Comparison of ENCODE assay signal across 26 mouse cellular contexts in genomic region chr15:12481261-12481660, GRCm38 (mm10).
DNase-seq lines count a peak whose midpoint lies in the region; ATAC-seq lines count a peak whose summit lies in the region.
"Had no signal": no experiment of that assay in that cellular context is flagged by ENCODE, and none has a peak within 500 bp of the region (broad histone marks: within the 10 kb centered on the region; RNA-seq: fewer than 3 reads in every experiment).

No protein-coding gene starts in this region.

- H3K9me3 ChIP-seq in embryonic facial prominence, embryonic 13.5 days: no peaks in the 10 kb centered on the region
- H3K9me3 ChIP-seq in embryonic facial prominence, embryonic 10.5 days: no peaks in the 10 kb centered on the region
- H3K9me3 ChIP-seq in midbrain, embryonic 10.5 days (replicated peaks): no peaks in the 10 kb centered on the region
- no peaks in the 10 kb centered on the region for H3K9me3 ChIP-seq in midbrain, embryonic 15.5 days
- H3K9me3 ChIP-seq in limb, embryonic 10.5 days (replicated peaks): no peaks in the 10 kb centered on the region
- H3K9me3 ChIP-seq: forebrain, embryonic 13.5 days; hindbrain, embryonic 12.5 days; limb, embryonic 15.5 days; liver, embryonic 15.5 days; neural tube, embryonic 15.5 days had no signal

- no peak overlapping the region for H3K9ac ChIP-seq in embryonic facial prominence, embryonic 13.5 days
- H3K9ac ChIP-seq in midbrain, embryonic 15.5 days: no peak overlapping the region
- H3K9ac ChIP-seq: forebrain, embryonic 13.5 days; hindbrain, embryonic 12.5 days; limb, embryonic 15.5 days; liver, embryonic 15.5 days; neural tube, embryonic 15.5 days had no signal

- no peak overlapping the region for H3K4me3 ChIP-seq in embryonic facial prominence, embryonic 13.5 days
- no peak overlapping the region for H3K4me3 ChIP-seq in embryonic facial prominence, embryonic 10.5 days
- H3K4me3 ChIP-seq in midbrain, embryonic 10.5 days: no peak overlapping the region
- no peak overlapping the region for H3K4me3 ChIP-seq in midbrain, embryonic 15.5 days
- H3K4me3 ChIP-seq in limb, embryonic 10.5 days: no peak overlapping the region
- H3K4me3 ChIP-seq: erythroblast, embryonic 14.5 days; forebrain, embryonic 13.5 days; hindbrain, embryonic 12.5 days; limb, embryonic 15.5 days; liver, embryonic 15.5 days; neural tube, embryonic 15.5 days had no signal

- H3K4me2 ChIP-seq in embryonic facial prominence, embryonic 13.5 days: no peak overlapping the region
- H3K4me2 ChIP-seq in midbrain, embryonic 15.5 days: no peak overlapping the region
- H3K4me2 ChIP-seq: forebrain, embryonic 13.5 days; heart, embryonic 11.5 days; hindbrain, embryonic 12.5 days; limb, embryonic 15.5 days; liver, embryonic 15.5 days; neural tube, embryonic 15.5 days had no signal

- WGBS in embryonic facial prominence, embryonic 13.5 days: 60% methylated on average over 5 of the region's 5 CpGs
- 84% methylated on average over 5 of the region's 5 CpGs for WGBS in embryonic facial prominence, embryonic 10.5 days
- WGBS in midbrain, embryonic 10.5 days: 85% methylated on average over 5 of the region's 5 CpGs
- 79% methylated on average over 5 of the region's 5 CpGs for WGBS in midbrain, embryonic 15.5 days
- 67% methylated on average over 5 of the region's 5 CpGs for WGBS in limb, embryonic 10.5 days

- H3K27ac ChIP-seq in embryonic facial prominence, embryonic 13.5 days: 0 out of 2 replicates have a peak overlapping the region, but pooled peaks have one; percentile 39
- H3K27ac ChIP-seq in embryonic facial prominence, embryonic 10.5 days (replicated peaks): no peak overlapping the region
- peak overlapping the region; percentile 82 for H3K27ac ChIP-seq in midbrain, embryonic 10.5 days (replicated peaks)
- no peak overlapping the region for H3K27ac ChIP-seq in midbrain, embryonic 15.5 days
- H3K27ac ChIP-seq in limb, embryonic 10.5 days: peak overlapping the region; percentile 70
- H3K27ac ChIP-seq: forebrain, embryonic 13.5 days; hindbrain, embryonic 12.5 days; limb, embryonic 15.5 days; liver, embryonic 15.5 days; neural tube, embryonic 15.5 days had no signal

- H3K4me1 ChIP-seq in embryonic facial prominence, embryonic 13.5 days: peaks cover 26% of the 10 kb centered on the region
- H3K4me1 ChIP-seq in embryonic facial prominence, embryonic 10.5 days: peaks cover 17% of the 10 kb centered on the region
- peaks cover 38% of the 10 kb centered on the region for H3K4me1 ChIP-seq in midbrain, embryonic 10.5 days
- H3K4me1 ChIP-seq in midbrain, embryonic 15.5 days: peaks cover 7% of the 10 kb centered on the region
- peaks cover 36% of the 10 kb centered on the region for H3K4me1 ChIP-seq in limb, embryonic 10.5 days

- no peaks in the 10 kb centered on the region for H3K36me3 ChIP-seq in embryonic facial prominence, embryonic 13.5 days
- no peaks in the 10 kb centered on the region for H3K36me3 ChIP-seq in embryonic facial prominence, embryonic 10.5 days (replicated peaks)
- no peaks in the 10 kb centered on the region for H3K36me3 ChIP-seq in midbrain, embryonic 10.5 days
- H3K36me3 ChIP-seq in midbrain, embryonic 15.5 days (replicated peaks): no peaks in the 10 kb centered on the region
- no peaks in the 10 kb centered on the region for H3K36me3 ChIP-seq in limb, embryonic 10.5 days
- H3K36me3 ChIP-seq: hindbrain, embryonic 12.5 days; limb, embryonic 15.5 days; liver, embryonic 15.5 days; neural tube, embryonic 15.5 days had no signal

- no peak for DNase-seq in embryonic facial prominence, embryonic 10.5 days (ENCODE audit: low spot score)
- DNase-seq in midbrain, embryonic 10.5 days (ENCODE audit: low spot score): no peak
- DNase-seq in brain, adult 2 months (ENCODE audit: low read depth, low spot score): peak; percentile 47
- DNase-seq in limb, embryonic 10.5 days (ENCODE audit: low spot score): no peak
- no peak for DNase-seq in spleen, postnatal 14 days (ENCODE audit: low spot score in 2 of 2)
- no peak for DNase-seq in left cerebral cortex, postnatal 25 days (ENCODE audit: low spot score in 2 of 2)
- DNase-seq: adrenal gland, postnatal 14 days; cerebellum, adult 8-10 months; cerebellum, postnatal 36 days; gastrocnemius, postnatal 10 days; heart, adult 11 months; kidney, adult 9 months; kidney, postnatal 14 days; lung, postnatal 4 days; right cerebral cortex, adult 18-20 months; right cerebral cortex, postnatal 4 days; thymus, postnatal 14 days had no signal

- intact Hi-C loops in left cerebral cortex, postnatal 25 days (cut with DNase I): no loop called here

- no peaks in the 10 kb centered on the region for H3K27me3 ChIP-seq in embryonic facial prominence, embryonic 13.5 days
- no peaks in the 10 kb centered on the region for H3K27me3 ChIP-seq in embryonic facial prominence, embryonic 10.5 days (replicated peaks; ENCODE audit: low read depth, poor library complexity, severe bottlenecking)
- H3K27me3 ChIP-seq in midbrain, embryonic 10.5 days (ENCODE audit: low read depth, poor library complexity, severe bottlenecking): no peaks in the 10 kb centered on the region
- no peaks in the 10 kb centered on the region for H3K27me3 ChIP-seq in midbrain, embryonic 15.5 days (replicated peaks)
- H3K27me3 ChIP-seq in limb, embryonic 10.5 days (ENCODE audit: low read depth, poor library complexity, severe bottlenecking): no peaks in the 10 kb centered on the region
- H3K27me3 ChIP-seq: forebrain, embryonic 13.5 days; hindbrain, embryonic 12.5 days; limb, embryonic 15.5 days; liver, embryonic 15.5 days; neural tube, embryonic 15.5 days had no signal

- no peak for ATAC-seq in embryonic facial prominence, embryonic 13.5 days (ENCODE audit: insufficient number of reproducible peaks, insufficient read depth, low FRiP score, low TSS enrichment, low read depth)
- no peak for ATAC-seq in midbrain, embryonic 15.5 days (replicated peaks)
- ATAC-seq: forebrain, embryonic 13.5 days had no signal

Comparison
In these comparisons a context has a peak if more than half of its experiments do, and no peak if none do; other contexts are left out.
1. H3K27ac ChIP-seq: peak in embryonic facial prominence, embryonic 13.5 days (single experiment), midbrain, embryonic 10.5 days (single experiment) and limb, embryonic 10.5 days (single experiment); none in embryonic facial prominence, embryonic 10.5 days (single experiment) and midbrain, embryonic 15.5 days (single experiment).